Mouse (Mus musculus): Measurements from ENCODE around the gene Jup. TPM values are rescaled to one million over a fixed set of nuclear protein-coding genes. Genes with fewer than 3 reads are reported as not detected.

The Jup gene
- polyA plus RNA-seq, 1 experiment from 2014 or later = 73.6 TPM

GRCm38 (mm10) chr11:100395200-100395599 lies 2.4 kb downstream of the Jup start:
- Histone ChIP-seq H3K9ac (no peak overlapping the region), H3K36me3 (no peaks in the 10 kb centered on the region), H3K4me2 (replicated peaks) (peak overlapping the region; percentile 85), H3K4me3 (peak overlapping the region; percentile 71), H3K9me3 (no peaks in the 10 kb centered on the region), H3K4me1 (peaks cover 39% of the 10 kb centered on the region), H3K27ac (no peak overlapping the region), H3K27me3 (0 out of 2 replicates have a peak, but pooled peaks cover 4% of the 10 kb centered on the region)
- 36% methylated on average over 11 of the region's 11 CpGs for WGBS
- no peak for ATAC-seq (ENCODE audit: low FRiP score, low read depth)

- no peak for ATAC-seq (ENCODE audit: low FRiP score, low read depth)
- 61% methylated on average over 5 of the region's 5 CpGs for WGBS
- Histone ChIP-seq H3K27ac (no peak overlapping the region), H3K27me3 (0 out of 2 replicates have a peak, but pooled peaks cover 4% of the 10 kb centered on the region), H3K4me1 (peaks cover 39% of the 10 kb centered on the region), H3K9me3 (no peaks in the 10 kb centered on the region), H3K9ac (no peak overlapping the region), H3K36me3 (no peaks in the 10 kb centered on the region), H3K4me2 (replicated peaks) (peak overlapping the region; percentile 85), H3K4me3 (no peak overlapping the region)
Measured at GRCm38 (mm10) chr11:100394353-100395074, 3.0 kb downstream of the Jup start.

GRCm38 (mm10) chr11:100393733-100394132 lies 3.8 kb downstream of the Jup start:
- Histone ChIP-seq H3K4me3 (no peak overlapping the region), H3K27ac (no peak overlapping the region), H3K27me3 (0 out of 2 replicates have a peak, but pooled peaks cover 4% of the 10 kb centered on the region), H3K9ac (no peak overlapping the region), H3K36me3 (no peaks in the 10 kb centered on the region), H3K9me3 (no peaks in the 10 kb centered on the region), H3K4me1 (peaks cover 40% of the 10 kb centered on the region), H3K4me2 (replicated peaks) (0 out of 2 replicates have a peak overlapping the region, but pooled peaks have one; percentile 0)
- no peak for ATAC-seq (ENCODE audit: low FRiP score, low read depth)
- WGBS = 73% methylated on average over 7 of the region's 7 CpGs

GRCm38 (mm10) chr11:100392958-100393357 lies 4.6 kb downstream of the Jup start:
- Histone ChIP-seq H3K36me3 (no peaks in the 10 kb centered on the region), H3K4me3 (no peak overlapping the region), H3K4me1 (peaks cover 45% of the 10 kb centered on the region), H3K9me3 (no peaks in the 10 kb centered on the region), H3K4me2 (replicated peaks) (no peak overlapping the region), H3K27ac (no peak overlapping the region), H3K27me3 (0 out of 2 replicates have a peak, but pooled peaks cover 4% of the 10 kb centered on the region), H3K9ac (no peak overlapping the region)
- WGBS = 74% methylated on average over 5 of the region's 5 CpGs
- ATAC-seq (ENCODE audit: low FRiP score, low read depth) = no peak

GRCm38 (mm10) chr11:100391884-100392345 lies 5.6 kb downstream of the Jup start:
- 95% methylated on average over 7 of the region's 7 CpGs for WGBS
- H3K9ac ChIP-seq = no peak overlapping the region
- no peaks in the 10 kb centered on the region for H3K36me3 ChIP-seq
- H3K4me3 ChIP-seq = no peak overlapping the region
- H3K27ac ChIP-seq = no peak overlapping the region
- 0 out of 2 replicates have a peak, but pooled peaks cover 4% of the 10 kb centered on the region for H3K27me3 ChIP-seq
- no peaks in the 10 kb centered on the region for H3K9me3 ChIP-seq
- H3K4me1 ChIP-seq = peaks cover 51% of the 10 kb centered on the region
- no peak for ATAC-seq (ENCODE audit: low FRiP score, low read depth)
- no peak overlapping the region for H3K4me2 ChIP-seq (replicated peaks)

GRCm38 (mm10) chr11:100391081-100391883 lies 6.3 kb downstream of the Jup start:
- H3K27me3 ChIP-seq = 0 out of 2 replicates have a peak, but pooled peaks cover 4% of the 10 kb centered on the region
- 67% methylated on average over 9 of the region's 9 CpGs for WGBS
- H3K36me3 ChIP-seq = no peaks in the 10 kb centered on the region
- peak overlapping the region; percentile 7; the same call in 1 of the 2 replicates for H3K27ac ChIP-seq
- peaks cover 45% of the 10 kb centered on the region for H3K4me1 ChIP-seq
- no peak overlapping the region for H3K4me3 ChIP-seq
- peak; percentile 29; the same call in 1 of the 2 replicates for ATAC-seq (ENCODE audit: low FRiP score, low read depth)
- no peak overlapping the region for H3K4me2 ChIP-seq (replicated peaks)
- H3K9me3 ChIP-seq = no peaks in the 10 kb centered on the region
- no peak overlapping the region for H3K9ac ChIP-seq

- no peak overlapping the region for H3K4me2 ChIP-seq (replicated peaks)
- H3K9ac ChIP-seq = no peak overlapping the region
- ATAC-seq (ENCODE audit: low FRiP score, low read depth) = no peak
- H3K4me3 ChIP-seq = no peak overlapping the region
- H3K36me3 ChIP-seq = peaks cover 11% of the 10 kb centered on the region
- H3K4me1 ChIP-seq = peaks cover 32% of the 10 kb centered on the region
- H3K27me3 ChIP-seq = no peaks in the 10 kb centered on the region
- WGBS = 52% methylated on average over 8 of the region's 8 CpGs
- H3K9me3 ChIP-seq = no peaks in the 10 kb centered on the region
- peak overlapping the region; percentile 22; the same call in 1 of the 2 replicates for H3K27ac ChIP-seq
Measured at GRCm38 (mm10) chr11:100389931-100390445, 7.6 kb downstream of the Jup start.

GRCm38 (mm10) chr11:100388588-100388987 lies 9.0 kb downstream of the Jup start:
- H3K27me3 ChIP-seq = no peaks in the 10 kb centered on the region
- 72% methylated on average over 6 of the region's 6 CpGs for WGBS
- no peak for ATAC-seq (ENCODE audit: low FRiP score, low read depth)
- H3K27ac ChIP-seq = peak overlapping the region; percentile 49
- no peak overlapping the region for H3K9ac ChIP-seq
- H3K9me3 ChIP-seq = no peaks in the 10 kb centered on the region
- H3K4me3 ChIP-seq = no peak overlapping the region
- H3K36me3 ChIP-seq = peaks cover 23% of the 10 kb centered on the region
- peaks cover 26% of the 10 kb centered on the region for H3K4me1 ChIP-seq
- no peak overlapping the region for H3K4me2 ChIP-seq (replicated peaks)

GRCm38 (mm10) chr11:100387589-100388375 lies 9.8 kb downstream of the Jup start:
- Histone ChIP-seq H3K9ac (peak overlapping the region; percentile 39; the same call in 1 of the 2 replicates), H3K27me3 (no peaks in the 10 kb centered on the region), H3K4me2 (replicated peaks) (peak overlapping the region; percentile 38), H3K36me3 (peaks cover 31% of the 10 kb centered on the region), H3K27ac (peak overlapping the region; percentile 49), H3K4me1 (peaks cover 26% of the 10 kb centered on the region), H3K4me3 (no peak overlapping the region), H3K9me3 (no peaks in the 10 kb centered on the region)
- WGBS = 30% methylated on average over 14 of the region's 14 CpGs
- ATAC-seq (ENCODE audit: low FRiP score, low read depth) = peak; percentile 71

- peaks cover 37% of the 10 kb centered on the region for H3K36me3 ChIP-seq
- no peaks in the 10 kb centered on the region for H3K9me3 ChIP-seq
- WGBS = 87% methylated on average over 6 of the region's 6 CpGs
- H3K4me1 ChIP-seq = peaks cover 26% of the 10 kb centered on the region
- no peak overlapping the region for H3K4me3 ChIP-seq
- H3K9ac ChIP-seq = no peak overlapping the region
- no peak for ATAC-seq (ENCODE audit: low FRiP score, low read depth)
- no peaks in the 10 kb centered on the region for H3K27me3 ChIP-seq
- H3K27ac ChIP-seq = peak overlapping the region; percentile 49; the same call in 1 of the 2 replicates
- 0 out of 2 replicates have a peak overlapping the region, but pooled peaks have one; percentile 38 for H3K4me2 ChIP-seq (replicated peaks)
Measured at GRCm38 (mm10) chr11:100387111-100387510, 10.5 kb downstream of the Jup start.

- 41% methylated on average over 5 of the region's 5 CpGs for WGBS
- H3K4me3 ChIP-seq = no peak overlapping the region
- peaks cover 26% of the 10 kb centered on the region for H3K4me1 ChIP-seq
- peak overlapping the region; percentile 39; the same call in 1 of the 2 replicates for H3K27ac ChIP-seq
- H3K36me3 ChIP-seq = peaks cover 42% of the 10 kb centered on the region
- ATAC-seq (ENCODE audit: low FRiP score, low read depth) = peak; percentile 22; the same call in 1 of the 2 replicates
- H3K27me3 ChIP-seq = no peaks in the 10 kb centered on the region
- H3K9me3 ChIP-seq = no peaks in the 10 kb centered on the region
- no peak overlapping the region for H3K4me2 ChIP-seq (replicated peaks)
- no peak overlapping the region for H3K9ac ChIP-seq
Measured at GRCm38 (mm10) chr11:100386586-100386985, 11.0 kb downstream of the Jup start.

All from limb, embryonic 13.5 days (tissue).